Mouse (Mus musculus): ENCODE results near the gene Smim13. TPM values are rescaled to one million over a fixed set of nuclear protein-coding genes. Genes with fewer than 3 reads are reported as not detected.
A peak's percentile ranks its signal among the peaks of the same experiment; 100 is the strongest.
"Not testable (repeated sequence)": the region's sequence is repeated elsewhere in the genome, so short reads cannot be mapped to it uniquely, and the experiment has no call there.

Smim13 gene
- 100 to 1,000 TPM; 178 to 186 TPM for total RNA-seq (2021)

DNA sequence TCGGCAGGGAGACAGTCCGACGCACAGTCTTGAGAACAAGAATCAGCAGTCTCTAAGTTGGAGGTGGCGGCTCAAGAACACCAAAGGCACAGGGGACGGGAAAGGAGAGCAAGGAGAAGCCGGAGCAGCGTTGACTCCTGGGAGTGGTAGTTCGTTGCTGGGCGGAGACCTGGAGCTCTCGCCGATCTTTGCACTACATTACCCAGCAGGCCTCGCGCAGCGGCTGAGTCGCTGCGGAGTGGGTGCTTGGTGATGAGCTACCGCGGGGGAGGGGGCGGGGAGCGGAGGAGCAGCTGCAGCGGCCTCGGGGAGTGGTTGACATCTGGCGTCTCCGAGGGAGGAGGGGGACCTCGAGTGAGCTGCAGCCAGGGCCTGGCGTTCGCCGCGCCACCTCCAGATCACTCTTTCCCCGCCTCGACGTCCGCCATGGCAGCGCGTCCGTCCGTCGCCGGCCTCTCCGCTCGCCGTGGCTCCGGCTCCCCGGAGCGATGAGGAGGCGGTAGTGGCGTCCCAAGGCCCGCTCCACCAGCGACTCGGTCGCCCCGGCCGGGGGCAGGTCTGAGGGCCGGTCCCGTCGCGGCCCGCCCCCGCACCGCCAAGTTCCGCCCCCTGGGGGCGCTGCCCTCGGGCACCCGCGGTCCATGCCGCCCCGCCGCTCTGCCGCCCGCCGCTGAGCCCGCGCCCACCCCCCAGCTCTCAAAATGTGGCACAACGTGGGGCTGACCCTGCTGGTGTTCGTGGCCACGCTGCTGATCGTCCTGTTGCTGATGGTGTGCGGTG lies at the start of gene Smim13:
Smim13 (plus strand) TSS at position 307 of the 780 bp plus-strand sequence.
- intact Hi-C loops (cut with DNase I), result no loop called here
- DNase-seq (ENCODE audit: low spot score in 2 of 2), result peak; percentile 93 to 99

DNA sequence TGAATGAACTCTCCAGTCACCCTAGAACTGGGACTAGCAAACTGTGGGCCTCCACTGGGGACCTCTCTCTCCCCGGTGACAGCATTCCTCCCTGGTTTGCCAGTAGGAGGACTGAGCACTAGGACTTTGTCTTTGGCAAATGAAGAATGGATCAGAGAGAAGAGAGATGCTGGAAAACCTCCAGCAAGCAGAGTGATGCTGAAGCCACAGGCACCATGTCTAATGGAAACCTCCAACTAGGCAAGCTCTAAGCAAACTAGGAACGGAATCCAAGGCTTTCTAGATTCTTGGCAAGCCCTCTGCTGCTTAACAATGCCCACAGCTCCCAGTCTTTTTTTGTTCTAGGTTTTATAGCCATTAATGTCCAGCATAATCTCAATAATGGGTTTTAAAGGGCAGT lies 48.8 kb upstream of the Smim13 start:
- intact Hi-C loops (cut with DNase I), result no loop called here
- peak; percentile 7 to 41 for DNase-seq (ENCODE audit: low spot score in 2 of 2)

DNA sequence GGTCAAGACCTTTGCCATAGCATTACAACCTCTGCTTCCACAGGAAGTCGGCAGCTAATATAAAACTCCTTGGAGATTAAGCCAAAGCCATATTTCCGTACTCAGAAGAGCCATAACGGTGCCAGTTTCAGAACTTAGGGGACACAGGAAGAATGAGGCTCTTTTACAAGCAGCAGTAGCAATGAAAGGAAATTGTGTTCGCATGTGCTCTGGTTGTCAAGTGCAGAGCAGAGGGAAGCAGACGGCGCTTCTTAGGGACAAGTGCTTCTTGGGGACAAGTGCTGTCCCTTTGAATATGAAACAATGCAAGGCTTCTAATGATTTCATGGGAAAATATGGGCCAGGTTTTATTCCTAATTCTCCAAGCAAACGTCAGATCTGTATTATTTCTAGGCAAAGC lies 46.4 kb upstream of the Smim13 start:
- DNase-seq (ENCODE audit: low spot score in 2 of 2), result peak; percentile 12 to 25
- intact Hi-C loops (cut with DNase I), result no loop called here

DNA sequence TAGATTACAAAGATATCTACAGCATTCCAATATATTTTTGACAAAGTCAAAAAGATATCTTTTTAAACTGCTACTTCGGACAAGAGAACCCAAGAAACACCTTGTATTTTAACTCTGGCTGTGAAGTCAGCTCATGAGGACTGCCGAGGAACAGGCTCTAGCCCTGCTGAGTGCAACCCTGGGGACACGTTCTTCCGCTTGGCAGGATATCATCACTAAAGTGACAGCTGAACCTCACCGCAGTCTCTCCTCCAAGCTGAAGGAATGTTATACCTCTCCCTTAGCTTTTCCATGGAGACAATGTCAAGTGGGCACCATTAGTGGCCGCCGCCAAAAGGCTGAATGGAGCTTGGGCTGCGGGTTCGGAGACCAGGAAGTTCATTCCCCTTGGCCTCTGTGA lies 46.0 kb upstream of the Smim13 start:
- DNase-seq (ENCODE audit: low spot score in 2 of 2), result no peak
- intact Hi-C loops (cut with DNase I), result no loop called here

DNA sequence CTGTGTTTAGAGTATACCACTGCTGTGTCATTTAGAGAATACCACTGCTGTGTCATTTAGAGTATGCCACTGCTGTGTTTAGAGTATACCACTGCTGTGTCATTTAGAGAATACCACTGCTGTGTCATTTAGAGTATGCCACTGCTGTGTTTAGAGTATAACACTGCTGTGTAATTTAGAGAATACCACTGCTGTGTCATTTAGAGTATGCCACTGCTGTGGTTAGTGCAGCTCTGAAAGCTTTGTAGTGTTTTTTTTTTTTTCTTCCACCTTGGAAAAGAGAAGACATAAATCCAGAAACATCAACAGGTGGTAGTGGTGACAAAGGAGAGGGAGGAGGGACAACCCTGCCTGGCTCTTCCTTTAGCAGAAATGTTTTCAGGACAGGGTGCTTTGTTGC lies 44.1 kb upstream of the Smim13 start:
- intact Hi-C loops (cut with DNase I); DNase-seq (ENCODE audit: low spot score in 2 of 2): not testable (repeated sequence)

DNA sequence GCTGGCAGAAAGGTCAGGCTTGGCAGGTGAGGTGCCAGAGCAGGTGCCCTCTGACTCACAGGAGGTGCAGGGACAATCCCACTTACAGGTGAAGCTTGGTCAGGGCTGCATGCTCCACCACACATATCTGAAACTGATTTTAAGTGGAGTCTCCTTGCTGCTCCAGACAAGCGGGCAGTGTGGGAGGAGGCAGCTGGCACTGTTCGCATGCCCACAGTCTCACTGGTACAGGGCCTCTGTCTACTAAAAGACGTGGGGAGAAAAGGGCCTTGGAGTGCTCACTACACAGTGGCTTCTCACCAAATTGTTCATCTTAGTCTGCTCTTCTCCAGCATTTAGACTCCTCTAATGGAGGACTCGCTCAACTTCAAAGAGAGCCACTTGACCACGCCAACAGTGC lies 43.4 kb upstream of the Smim13 start:
- intact Hi-C loops (cut with DNase I), result no loop called here

DNA sequence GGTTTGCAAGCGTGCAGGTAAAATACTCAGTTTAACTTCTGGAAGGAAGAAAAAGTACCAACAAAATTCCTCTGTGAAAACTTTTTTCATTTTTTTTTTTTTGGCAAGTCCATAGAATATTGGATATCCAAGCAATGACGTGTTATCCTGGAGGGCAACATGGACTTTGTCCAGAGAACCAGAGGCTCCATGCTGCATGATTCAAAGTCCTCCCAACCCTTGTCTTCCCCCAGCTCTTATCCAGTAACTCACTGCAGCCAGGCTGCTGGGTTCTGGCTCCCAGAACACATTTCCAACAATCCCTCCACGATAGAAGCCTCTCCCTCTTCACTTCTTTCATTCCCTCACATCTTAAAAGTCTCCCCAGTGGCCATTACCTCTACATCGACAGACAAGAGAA lies 38.4 kb upstream of the Smim13 start:
- intact Hi-C loops (cut with DNase I), result no loop called here

More for the DNA sequence above, 43.4 kb upstream of the Smim13 start:
- DNase-seq (ENCODE audit: low spot score in 2 of 2), result peak; percentile 14 to 72

DNA sequence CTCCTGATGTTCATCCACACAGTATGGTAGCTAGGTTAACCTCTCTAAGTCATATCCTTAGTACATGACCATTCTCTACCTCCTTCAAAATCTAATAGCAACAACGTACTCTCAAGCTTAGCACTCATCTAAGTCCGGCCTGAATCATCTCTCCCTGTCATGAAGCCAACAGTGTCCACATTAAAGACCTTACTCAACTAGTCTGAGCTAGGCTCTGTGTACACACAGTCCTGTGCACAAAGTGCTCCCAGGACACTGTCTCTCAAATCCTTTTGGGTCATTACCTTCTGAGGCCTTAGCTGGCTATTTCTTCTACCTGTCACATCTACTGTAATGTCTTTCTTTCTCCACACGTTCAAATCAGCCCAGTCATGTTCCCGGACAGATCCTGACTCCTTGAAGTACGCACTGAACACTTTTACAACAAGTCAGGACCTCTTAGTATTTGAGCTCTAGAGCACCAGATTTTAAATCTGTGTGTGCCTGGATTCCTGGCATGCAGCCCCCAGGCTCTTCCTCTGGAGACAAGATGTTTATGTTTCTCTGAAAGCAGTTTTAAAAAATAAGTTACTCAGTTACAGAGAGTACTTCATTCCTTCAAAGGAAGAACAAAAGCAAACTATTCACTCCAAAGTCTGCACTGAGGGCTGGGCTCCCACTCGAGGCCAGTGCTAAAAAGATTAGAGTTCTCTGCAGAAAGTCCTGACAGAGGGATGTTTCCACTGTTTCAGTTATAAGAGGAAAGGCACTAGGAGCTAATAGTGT lies 36.9 kb upstream of the Smim13 start:
- intact Hi-C loops (cut with DNase I), result no loop called here

More for the DNA sequence above, 38.4 kb upstream of the Smim13 start:
- DNase-seq (ENCODE audit: low spot score in 2 of 2), result no peak

DNA sequence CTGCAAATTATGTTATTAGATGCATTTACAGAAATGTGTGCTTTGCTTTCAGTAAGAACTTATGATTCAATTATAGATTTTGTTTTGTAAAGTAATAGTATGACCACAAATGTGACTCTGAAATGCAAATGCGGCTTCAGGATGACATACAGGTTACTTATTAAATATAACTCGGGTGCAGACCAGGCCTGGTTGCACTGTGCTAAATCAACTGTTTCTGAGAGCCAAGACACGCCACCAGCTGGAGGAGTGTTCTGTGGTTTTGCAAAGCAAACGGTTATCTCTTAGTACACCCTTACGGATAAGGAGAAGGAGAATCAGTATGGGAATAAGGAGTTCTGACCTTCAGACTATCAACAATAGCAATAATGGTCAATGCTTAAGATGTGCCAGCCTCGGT lies 34.0 kb upstream of the Smim13 start:
- intact Hi-C loops (cut with DNase I), result no loop called here
- DNase-seq (ENCODE audit: low spot score in 2 of 2), result no peak

More for the DNA sequence above, 36.9 kb upstream of the Smim13 start:
- DNase-seq (ENCODE audit: low spot score in 2 of 2), result no peak

DNA sequence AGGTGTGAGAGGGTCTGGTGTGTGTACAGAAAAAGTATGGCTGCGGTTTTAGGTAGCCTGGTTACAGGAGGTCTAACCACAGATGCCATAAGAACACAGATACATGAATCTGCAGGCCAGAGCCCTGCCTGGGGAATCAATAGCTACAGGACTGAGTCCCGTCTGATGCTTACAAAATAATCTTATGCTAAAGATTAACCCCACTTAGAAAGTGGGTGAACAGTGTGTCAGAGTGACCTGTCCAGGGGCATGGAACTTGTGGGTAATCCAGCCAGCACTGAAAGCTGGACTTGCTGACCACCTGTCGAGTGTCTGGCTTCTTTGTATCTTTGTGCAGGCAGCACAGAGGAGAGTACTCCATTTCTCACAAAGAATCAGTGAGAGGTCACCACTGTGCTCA lies 33.4 kb upstream of the Smim13 start:
- DNase-seq (ENCODE audit: low spot score in 2 of 2), result no peak
- intact Hi-C loops (cut with DNase I), result no loop called here

DNA sequence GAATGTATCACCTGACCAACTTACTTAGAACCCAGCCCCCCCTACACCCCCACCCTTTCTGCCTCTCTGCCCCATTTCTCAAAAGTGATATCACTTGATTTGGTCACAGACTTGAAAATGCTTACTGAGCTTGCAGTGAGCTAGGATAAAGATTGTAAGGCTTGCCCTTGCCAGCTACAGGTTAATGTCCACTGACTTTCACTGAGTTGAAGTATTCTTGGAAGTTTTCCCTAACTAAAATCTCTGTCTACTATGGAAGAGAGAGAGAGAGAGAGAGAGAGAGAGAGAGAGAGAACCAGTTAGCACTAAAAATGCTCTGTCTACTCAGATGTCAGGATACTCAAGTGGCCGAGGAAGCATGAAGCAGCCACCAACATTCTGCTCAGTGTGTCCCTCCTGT lies 30.6 kb upstream of the Smim13 start:
- DNase-seq (ENCODE audit: low spot score in 2 of 2), result no peak
- intact Hi-C loops (cut with DNase I), result no loop called here

DNA sequence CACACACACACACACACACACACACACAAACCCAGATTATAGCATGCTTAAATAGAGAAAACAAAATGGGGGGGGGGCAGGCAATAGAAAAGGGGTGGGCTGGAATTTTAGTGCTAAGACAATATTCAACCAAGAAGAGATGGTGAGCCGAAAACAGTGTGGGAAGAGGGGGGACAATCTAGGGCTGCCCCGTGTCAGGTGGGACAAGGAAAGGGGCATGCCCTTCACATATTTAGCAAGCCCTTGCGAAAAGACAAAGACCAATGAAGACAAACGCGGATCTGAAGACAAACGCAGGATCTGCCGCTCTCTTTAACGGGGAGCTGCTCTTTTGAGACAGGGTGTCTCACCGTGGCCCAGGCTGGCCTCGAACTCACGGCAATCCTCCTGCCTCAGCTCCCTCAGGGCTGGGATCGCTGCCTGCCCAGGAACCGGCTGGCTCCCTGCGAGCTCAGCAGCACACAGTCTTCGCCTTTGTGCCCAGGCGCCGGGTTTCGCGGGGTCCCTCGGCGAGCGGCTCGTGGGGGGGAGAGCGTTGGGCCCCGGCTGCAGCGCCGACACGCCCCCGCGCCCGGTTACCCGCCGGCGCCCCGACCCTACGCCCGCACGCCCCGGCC lies 29.8 kb upstream of the Smim13 start:
- intact Hi-C loops (cut with DNase I), result no loop called here
- peak; percentile 24 to 36 for DNase-seq (ENCODE audit: low spot score in 2 of 2)

DNA sequence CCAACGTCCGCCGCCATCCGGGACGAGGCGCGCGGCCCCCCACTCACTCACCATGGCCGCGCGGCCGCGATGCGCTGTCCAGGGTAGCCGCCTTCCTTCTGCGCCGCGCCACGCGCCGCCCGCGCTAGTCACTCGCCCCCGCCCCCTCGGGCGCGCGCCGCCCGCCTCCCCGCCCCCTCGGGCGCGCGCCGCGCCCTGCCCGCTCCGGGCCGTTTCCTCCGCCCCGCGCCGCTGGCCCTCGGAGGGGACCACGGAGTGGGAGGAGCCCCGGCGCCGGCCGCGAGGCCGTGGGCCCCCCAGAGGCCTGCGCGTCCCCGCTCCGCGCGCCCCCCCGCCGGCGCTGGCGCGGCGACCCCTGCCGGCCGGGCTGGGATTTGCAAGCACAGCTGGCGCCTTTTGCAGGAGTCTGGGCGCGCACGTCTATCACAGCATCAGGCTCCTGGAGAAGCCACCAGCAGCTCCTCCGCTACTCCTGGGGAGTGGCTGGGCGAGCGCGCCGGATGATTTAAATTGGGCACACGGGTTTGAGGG lies 29.3 kb upstream of the Smim13 start, which contains the start of gene Elovl2:
Elovl2 (minus strand) TSS at position 102 of the 531 bp plus-strand sequence.
- peak; percentile 47 to 65 for DNase-seq (ENCODE audit: low spot score in 2 of 2)
- intact Hi-C loops (cut with DNase I), result no loop called here

DNA sequence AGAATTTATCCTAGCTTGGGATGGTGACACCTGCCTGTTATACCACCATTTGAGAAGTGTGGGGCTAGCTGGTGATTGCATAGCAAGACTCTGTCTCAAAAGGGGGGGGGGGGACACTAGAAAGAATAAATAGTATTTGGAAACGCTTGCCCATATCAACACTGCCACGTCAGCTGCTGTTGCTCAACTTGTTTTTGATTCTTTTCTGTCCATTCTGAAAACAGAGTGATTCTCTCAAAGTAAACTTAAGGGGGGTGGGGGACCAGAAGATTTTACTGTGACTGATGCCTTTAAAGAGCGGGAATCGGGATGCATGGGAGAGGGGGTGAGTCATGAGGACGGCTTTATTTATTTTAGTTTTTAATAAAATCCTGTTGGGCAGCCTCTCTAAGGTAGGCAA lies 23.1 kb upstream of the Smim13 start:
- DNase-seq (ENCODE audit: low spot score in 2 of 2), result no peak
- intact Hi-C loops (cut with DNase I), result no loop called here

DNA sequence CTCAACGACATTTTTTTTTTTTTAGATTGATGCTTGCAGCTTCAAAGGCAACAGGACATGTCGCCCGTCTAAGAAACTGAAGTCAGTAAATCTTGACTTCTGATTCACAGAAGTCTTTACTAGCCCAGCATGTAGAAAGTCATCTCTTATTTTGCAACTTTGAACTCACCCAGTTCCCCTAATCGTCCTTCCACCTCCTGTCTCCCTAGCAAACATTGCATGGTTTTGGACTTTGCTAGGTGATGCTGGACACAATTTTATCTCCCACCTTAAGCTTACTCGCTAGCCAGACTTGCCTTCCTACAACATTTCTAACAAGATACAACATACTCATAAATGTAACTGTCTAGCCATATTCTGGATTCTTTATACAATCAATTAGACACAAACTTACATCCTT lies 21.6 kb upstream of the Smim13 start:
- intact Hi-C loops (cut with DNase I), result no loop called here

DNA sequence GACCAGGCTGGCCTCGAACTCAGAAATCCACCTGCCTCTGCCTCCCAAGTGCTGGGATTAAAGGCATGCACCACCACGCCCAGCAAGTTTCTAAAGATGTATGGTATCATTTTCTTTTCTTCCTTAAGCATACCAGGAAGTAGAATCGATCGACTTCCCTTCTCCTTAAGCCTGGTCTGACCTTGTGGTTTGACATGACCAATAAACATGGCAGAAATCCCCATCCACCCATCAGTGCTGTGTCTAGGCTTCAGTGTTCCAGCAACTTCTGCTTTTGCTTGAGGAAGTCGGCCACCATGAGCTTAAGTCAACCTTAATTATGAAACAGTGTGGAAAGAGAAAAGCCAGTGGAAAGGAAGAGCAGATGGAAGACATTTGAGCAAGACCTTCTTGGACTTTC lies 19.4 kb upstream of the Smim13 start:
- intact Hi-C loops (cut with DNase I), result loop anchor here (10.0 kb wide), 1 partner anchor 215 kb away; the partner anchor contains the start of gene Tmem14c
- DNase-seq (ENCODE audit: low spot score in 2 of 2), result no peak

More for the DNA sequence above, 21.6 kb upstream of the Smim13 start:
- DNase-seq (ENCODE audit: low spot score in 2 of 2), result no peak

DNA sequence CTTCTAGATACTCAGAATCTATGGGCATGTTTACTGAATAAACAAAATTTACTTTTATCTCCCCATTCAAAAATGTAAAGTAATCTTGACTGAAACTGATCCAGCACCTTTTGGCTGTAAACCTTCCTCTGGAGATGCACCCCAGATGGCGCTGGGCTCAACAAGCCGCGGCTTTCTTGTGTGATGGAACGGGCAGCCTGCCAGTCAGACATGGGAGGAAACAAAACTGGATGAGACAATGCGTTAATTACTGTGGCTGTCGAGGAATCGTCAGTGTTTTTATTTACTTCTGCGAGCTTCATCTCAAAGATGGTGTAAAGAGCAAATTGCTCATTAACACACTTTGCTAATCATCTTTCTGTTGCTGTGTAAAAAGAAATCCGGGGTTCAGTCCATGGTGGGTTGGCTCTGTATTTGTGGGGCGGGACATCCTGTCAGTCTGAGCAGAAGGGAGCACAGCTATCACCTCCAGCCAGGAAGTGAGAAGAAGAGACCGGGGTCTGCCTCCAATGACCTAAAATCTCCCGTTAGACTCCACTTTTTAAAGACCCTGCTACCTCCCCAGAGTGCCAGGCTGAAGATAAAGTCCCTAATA lies 18.2 kb upstream of the Smim13 start:
- intact Hi-C loops (cut with DNase I), result loop anchor here (10.0 kb wide), 1 partner anchor 217 kb away; the partner anchor contains the start of gene Tmem14c
- no peak for DNase-seq (ENCODE audit: low spot score in 2 of 2)

DNA sequence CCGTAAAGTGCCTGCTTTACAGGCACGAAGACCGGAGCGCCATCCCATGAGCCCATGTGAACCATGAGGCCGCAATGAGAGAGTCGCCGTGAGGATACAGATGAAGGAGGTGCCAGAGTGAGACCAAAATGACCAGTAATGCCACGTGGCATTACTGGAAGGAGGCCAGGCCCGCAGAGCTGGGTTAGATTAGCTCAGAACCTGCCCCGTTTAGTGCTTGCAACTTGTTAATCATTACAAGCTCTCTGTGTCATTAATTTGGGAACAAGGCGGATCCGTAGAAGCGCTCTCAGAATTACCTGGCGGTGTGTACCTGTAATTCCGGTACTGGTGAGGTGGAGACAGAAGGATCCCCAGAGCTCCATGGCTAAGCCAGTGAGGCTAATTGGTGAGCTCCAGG lies 17.4 kb upstream of the Smim13 start:
- no peak for DNase-seq (ENCODE audit: low spot score in 2 of 2)
- intact Hi-C loops (cut with DNase I), result loop anchor here (10.0 kb wide), 1 partner anchor 217 kb away; the partner anchor contains the start of gene Tmem14c

DNA sequence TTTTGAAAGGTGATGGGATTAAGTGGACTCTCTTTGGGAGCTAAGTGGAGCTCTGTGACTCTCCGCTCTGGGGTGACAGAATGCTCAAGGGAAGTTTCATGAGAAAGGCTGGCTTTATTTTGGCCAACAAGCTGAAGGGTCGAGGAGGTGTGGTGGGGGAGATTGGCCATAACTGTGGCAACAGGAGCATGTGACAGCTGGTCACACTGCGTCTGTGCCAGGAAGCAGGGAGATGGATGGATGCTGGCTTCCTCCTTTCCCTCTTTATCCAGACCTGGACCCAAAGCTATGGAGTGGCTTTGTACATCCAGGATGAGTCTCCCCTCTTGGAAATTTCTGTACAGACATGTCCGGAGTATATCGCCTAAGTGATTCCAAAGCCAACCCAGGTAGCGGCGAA lies 16.4 kb upstream of the Smim13 start:
- intact Hi-C loops (cut with DNase I), result loop anchor here (10.0 kb wide), 1 partner anchor 218 kb away; the partner anchor contains the start of gene Tmem14c
- DNase-seq (ENCODE audit: low spot score in 2 of 2), result no peak

All from left cerebral cortex, postnatal 25 days (tissue).